Mouse (Mus musculus): ENCODE measurements around the gene Lsm2.

GRCm38 (mm10) chr17:34982328-34982727 is 666 bp downstream of the Lsm2 start:
- TF ChIP-seq CTCF (IDR thresholded peaks at IDR 0.05; ENCODE audit: control insufficient read depth, insufficient read depth, insufficient read length) (no peak), USF1 (IDR thresholded peaks at IDR 0.05; ENCODE audit: low read depth) (no peak)

All from C2C12 (cell line).